Mouse (Mus musculus) embryonic fibroblast, embryonic 13.5 days (primary cell): ENCODE results near the gene Ccnyl1. TPM values are rescaled to one million over a fixed set of nuclear protein-coding genes. Genes with fewer than 3 reads are reported as not detected.
A peak's percentile ranks its signal among the peaks of the same experiment; 100 is the strongest.

Experiments used
- H3K27ac ChIP-seq: 2 replicates; pipeline ENCODE4 v1.5.1; 2012; ENCODE audit warnings: low read length, control low read depth, inconsistent platforms; ENCODE audit not compliant: insufficient read depth
- H3K4me1 ChIP-seq: 2 replicates; pipeline ENCODE4 v1.6.1; 2011; ENCODE audit warnings: low read length; ENCODE audit not compliant: control insufficient read depth, insufficient read depth
- H3K4me3 ChIP-seq: 2 replicates; pipeline ENCODE4 v1.5.1; 2011; ENCODE audit warnings: mild to moderate bottlenecking, control low read depth, low read length; ENCODE audit not compliant: insufficient read depth
- CTCF ChIP-seq: IDR thresholded peaks from 2 replicates; pipeline ENCODE4 v1.5.1; 2011; ENCODE audit warnings: mild to moderate bottlenecking, control low read depth, low read length, moderate library complexity, borderline replicate concordance; ENCODE audit not compliant: insufficient read depth
- POLR2A ChIP-seq: IDR thresholded peaks from 2 replicates; pipeline ENCODE4 v1.6.1; 2011; ENCODE audit warnings: low read depth, mild to moderate bottlenecking, control low read depth, low read length, moderate library complexity
- polyA plus RNA-seq: library from polyadenylated mRNA; stranded (reverse); fragments of >200 nt; gene quantifications from 2 replicates; pipeline ENCODE4 v1.2.4, GENCODE M21; 2011; ENCODE audit warnings: low read depth; ENCODE audit not compliant: missing spikeins, insufficient read length

The Ccnyl1 gene
- polyA plus RNA-seq, 1 experiment = 67.5 TPM

DNA sequence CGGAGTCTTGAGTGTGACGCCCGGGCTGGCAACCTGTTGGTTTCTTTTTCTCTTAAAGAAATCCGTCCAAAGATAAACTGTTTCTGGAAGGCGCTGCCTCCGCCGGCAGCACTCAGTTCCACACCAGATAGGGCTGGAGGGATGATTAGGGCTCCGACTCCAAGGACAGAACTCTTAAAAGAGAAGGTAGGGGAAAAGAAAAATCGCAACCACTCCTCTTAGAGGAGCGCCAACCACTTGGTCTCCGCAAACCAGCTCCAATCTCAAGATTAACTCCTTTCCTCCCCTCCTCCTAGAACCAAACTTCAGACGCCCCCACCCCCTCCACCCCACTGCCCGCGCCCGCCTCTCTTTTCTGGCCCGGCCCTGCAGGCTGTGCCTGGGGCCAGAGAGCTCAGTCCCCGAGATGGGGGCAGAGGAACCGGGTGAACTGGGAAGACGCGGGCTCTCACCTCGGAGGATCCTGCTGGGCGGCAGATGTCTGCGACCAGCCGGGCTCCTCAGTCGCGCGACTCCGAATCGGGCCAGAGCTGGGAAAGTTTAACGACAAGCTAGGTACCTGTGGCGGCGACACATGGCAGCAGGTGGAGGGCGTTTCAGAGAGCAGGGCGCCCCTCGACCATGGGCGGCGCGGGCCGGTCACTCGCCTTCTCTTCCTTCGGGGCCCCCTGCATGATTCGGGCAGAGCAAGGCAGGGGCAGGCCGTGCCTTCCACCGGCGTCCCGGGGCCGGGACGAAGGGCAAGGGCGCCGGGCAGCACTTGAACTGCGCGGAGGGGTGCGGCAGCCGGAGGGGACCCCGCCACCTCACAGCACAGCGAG lies 46.6 kb downstream of the Ccnyl1 start:
- peak overlapping the region; percentile 44 for H3K27ac ChIP-seq
- TF ChIP-seq POLR2A = no peak
- no peak for TF ChIP-seq CTCF
- H3K4me3 ChIP-seq = peak overlapping the region; percentile 85

GRCm38 (mm10) chr1:64737502-64738179 lies 47.4 kb downstream of the Ccnyl1 start, which contains the start of gene Fzd5:
Gene Fzd5, minus strand, starts transcription at chr1:64737751.
- H3K4me1 ChIP-seq = 0 out of 2 replicates have a peak, but pooled peaks cover 10% of the 10 kb centered on the region
- H3K27ac ChIP-seq = peak within 1 kb of the TSS; percentile 44

More for the DNA sequence above, 46.6 kb downstream of the Ccnyl1 start:
- H3K4me1 ChIP-seq = 0 out of 2 replicates have a peak, but pooled peaks cover 10% of the 10 kb centered on the region

GRCm38 (mm10) chr1:64738180-64738555 lies 47.9 kb downstream of the Ccnyl1 start:
- no peak overlapping the region for H3K27ac ChIP-seq
- H3K4me3 ChIP-seq = peak overlapping the region; percentile 47
- TF ChIP-seq POLR2A = no peak
- no peak for TF ChIP-seq CTCF
- H3K4me1 ChIP-seq = 0 out of 2 replicates have a peak, but pooled peaks cover 10% of the 10 kb centered on the region

More at GRCm38 (mm10) chr1:64737502-64738179, 47.4 kb downstream of the Ccnyl1 start, which contains the start of gene Fzd5:
- H3K4me3 ChIP-seq = peak within 1 kb of the TSS; percentile 85
- TF ChIP-seq POLR2A = peak; percentile 94
- no peak for TF ChIP-seq CTCF

DNA sequence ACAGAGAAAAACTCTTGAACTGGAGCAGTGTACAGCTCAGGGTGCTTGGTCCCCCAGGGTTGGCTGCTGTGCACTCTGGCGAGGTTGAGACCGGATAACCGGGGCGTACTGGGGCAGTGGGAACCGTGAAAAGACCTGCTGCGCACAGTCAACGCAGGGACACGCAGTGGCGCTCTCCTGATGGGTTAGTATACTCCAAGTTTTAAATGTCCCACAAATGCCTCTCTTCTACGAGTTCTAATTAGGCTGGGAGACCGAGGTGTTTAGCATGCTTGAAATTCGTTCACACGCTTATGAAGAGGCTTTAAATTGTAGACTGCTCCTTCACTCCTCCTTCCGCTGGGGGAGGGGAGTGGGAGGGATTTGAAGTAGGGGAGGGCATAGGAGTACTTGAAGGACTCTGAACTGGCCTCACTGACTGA lies 48.4 kb downstream of the Ccnyl1 start:
- Histone ChIP-seq H3K4me1 (0 out of 2 replicates have a peak, but pooled peaks cover 6% of the 10 kb centered on the region), H3K4me3 (peak overlapping the region; percentile 47), H3K27ac (no peak overlapping the region)
- TF ChIP-seq POLR2A (no peak), CTCF (peak; percentile 12; the same call in 1 of the 2 replicates)

DNA sequence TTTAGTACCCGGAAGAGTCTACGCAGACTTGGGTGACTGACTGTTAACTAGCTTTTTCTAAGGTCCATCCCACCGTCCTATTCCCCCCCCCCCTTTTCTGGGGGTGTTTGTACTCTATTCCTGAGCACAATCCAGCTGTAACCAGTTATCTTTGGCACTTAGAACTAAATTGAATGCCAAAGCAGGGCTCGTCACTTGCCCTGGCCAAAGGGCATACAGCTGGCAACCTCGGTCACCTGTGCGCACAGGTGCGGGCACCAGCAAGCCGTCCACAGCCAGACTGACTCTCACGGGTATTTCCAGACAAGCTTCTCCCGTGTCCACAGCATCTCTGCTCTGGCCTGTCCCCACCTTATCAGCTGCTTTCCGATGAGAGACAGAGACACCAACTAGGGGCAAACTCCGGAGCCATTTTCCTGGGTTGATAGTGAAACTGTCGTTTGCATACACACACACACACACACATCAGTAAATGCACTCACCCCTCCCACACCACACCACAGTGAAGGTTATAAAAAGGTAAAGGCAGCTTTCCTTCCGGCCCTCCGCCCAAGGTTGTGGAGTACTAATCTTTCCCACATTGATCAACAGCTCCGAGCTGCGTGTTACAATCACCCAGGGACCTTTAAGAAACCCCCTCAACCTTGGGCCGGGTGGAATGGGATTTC lies 52.6 kb downstream of the Ccnyl1 start:
- H3K4me1 ChIP-seq = no peaks in the 10 kb centered on the region
- TF ChIP-seq CTCF (no peak), POLR2A (no peak)
- H3K27ac ChIP-seq = no peak overlapping the region
- no peak overlapping the region for H3K4me3 ChIP-seq

GRCm38 (mm10) chr1:64744616-64745015 lies 54.4 kb downstream of the Ccnyl1 start:
- TF ChIP-seq CTCF (no peak), POLR2A (no peak)
- no peak overlapping the region for H3K27ac ChIP-seq
- no peak overlapping the region for H3K4me3 ChIP-seq
- no peaks in the 10 kb centered on the region for H3K4me1 ChIP-seq

GRCm38 (mm10) chr1:64753109-64753508 lies 62.9 kb downstream of the Ccnyl1 start:
- H3K27ac ChIP-seq = no peak overlapping the region
- peaks cover 3% of the 10 kb centered on the region; the same call in 1 of the 2 replicates for H3K4me1 ChIP-seq
- no peak for TF ChIP-seq CTCF
- no peak overlapping the region for H3K4me3 ChIP-seq

DNA sequence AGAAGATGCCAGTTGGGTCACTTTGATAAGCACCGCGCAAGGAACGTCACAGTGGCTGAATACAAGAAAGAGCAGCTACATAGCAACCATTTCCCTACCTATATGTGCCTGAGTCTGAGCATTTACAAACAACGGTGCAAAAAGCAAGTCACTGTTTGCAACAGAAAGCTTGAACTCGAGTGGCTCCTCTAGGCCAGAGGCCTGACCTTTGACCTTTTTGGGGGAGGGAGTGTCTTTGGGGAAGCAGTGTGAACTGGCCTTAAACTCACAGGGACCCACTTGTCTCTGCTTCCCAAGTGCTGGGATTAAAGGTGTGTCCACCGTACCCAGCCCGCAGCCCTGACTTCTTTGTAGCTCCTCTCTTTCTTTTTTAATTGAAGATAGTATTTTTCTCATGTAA lies 63.4 kb downstream of the Ccnyl1 start:
- no peak overlapping the region for H3K4me3 ChIP-seq
- H3K4me1 ChIP-seq = peaks cover 3% of the 10 kb centered on the region; the same call in 1 of the 2 replicates
- no peak overlapping the region for H3K27ac ChIP-seq
- TF ChIP-seq CTCF (no peak), POLR2A (no peak)

DNA sequence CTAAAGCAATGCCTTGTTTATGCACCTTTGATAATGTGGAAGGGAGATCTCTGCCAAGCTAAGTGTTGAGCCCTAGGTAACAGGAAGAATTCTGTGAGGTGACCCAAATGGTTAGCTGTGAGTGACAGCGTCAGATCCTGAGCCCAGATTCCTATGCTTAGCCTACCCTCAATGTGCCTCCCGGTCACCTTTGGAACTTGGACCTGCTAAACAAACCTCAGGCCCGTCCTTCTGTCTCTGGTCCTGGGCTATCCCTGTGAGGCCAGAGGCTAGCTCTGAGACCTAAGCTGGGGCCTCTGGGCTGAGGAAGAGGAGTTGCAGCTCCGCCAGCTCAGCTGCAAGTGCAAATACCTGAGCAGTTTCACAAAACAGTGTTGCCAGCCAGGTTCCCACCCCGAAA lies 64.4 kb downstream of the Ccnyl1 start:
- H3K4me1 ChIP-seq = peaks cover 3% of the 10 kb centered on the region; the same call in 1 of the 2 replicates
- TF ChIP-seq CTCF (no peak), POLR2A (no peak)
- H3K4me3 ChIP-seq = no peak overlapping the region
- no peak overlapping the region for H3K27ac ChIP-seq
